Mouse (Mus musculus): ENCODE measurements around the gene Nckap1l.
"Not testable (repeated sequence)": the region's sequence is repeated elsewhere in the genome, so short reads cannot be mapped to it uniquely, and the experiment has no call there.

The Nckap1l gene

GRCm38 (mm10) chr15:103453551-103454218 lies at the start of gene Nckap1l:
Nckap1l (plus strand) TSS chr15:103453794.
- in situ Hi-C loops (cut with MboI, MseI) = loop anchor here in 1 of 2 experiments (5.0 kb wide), 1 partner anchor 106 kb away; no protein-coding TSS in a partner anchor

DNA sequence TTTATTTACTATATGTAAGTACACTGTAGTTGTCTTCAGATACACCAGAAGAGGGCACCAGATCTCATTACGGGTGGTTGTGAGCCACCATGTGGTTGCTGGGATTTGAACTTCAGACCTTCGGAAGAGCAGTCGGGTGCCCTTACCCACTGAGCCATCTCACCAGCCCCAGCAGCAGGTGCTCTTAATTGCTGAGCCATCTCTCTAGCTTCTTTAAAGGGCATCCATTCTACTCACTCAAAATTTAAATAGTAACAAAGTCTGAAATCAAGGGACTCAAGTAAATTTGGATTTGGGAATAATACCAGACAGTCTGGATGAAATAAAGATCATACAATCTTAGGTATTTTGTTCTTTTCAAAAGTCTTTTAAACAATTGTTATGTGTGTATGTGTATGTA lies 48.0 kb upstream of the Nckap1l start:
- in situ Hi-C loops (cut with MboI, MseI) = not testable (repeated sequence)

DNA sequence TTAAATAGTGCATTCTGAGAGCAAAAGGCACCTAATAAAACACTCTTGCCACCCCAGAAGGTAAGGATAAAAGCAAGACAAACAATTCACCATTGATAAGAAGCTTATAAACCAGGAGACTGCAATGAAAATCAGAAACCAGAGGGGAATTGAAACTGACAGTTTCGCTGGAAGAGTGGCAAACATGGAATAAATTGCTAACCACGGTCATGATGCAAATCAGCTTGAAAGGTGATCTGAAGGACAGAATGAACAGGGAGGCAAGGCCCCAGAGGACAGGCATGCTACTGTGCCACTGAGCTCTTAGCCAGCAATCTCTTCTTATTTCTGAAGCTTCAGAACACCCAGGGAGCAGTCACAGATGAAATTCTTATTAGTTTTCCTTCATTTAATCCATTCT lies 26.6 kb upstream of the Nckap1l start:
- in situ Hi-C loops (cut with MboI, MseI) = loop anchor here in 1 of 2 experiments (10.0 kb wide), 1 partner anchor 1492 kb away; no protein-coding TSS in a partner anchor

DNA sequence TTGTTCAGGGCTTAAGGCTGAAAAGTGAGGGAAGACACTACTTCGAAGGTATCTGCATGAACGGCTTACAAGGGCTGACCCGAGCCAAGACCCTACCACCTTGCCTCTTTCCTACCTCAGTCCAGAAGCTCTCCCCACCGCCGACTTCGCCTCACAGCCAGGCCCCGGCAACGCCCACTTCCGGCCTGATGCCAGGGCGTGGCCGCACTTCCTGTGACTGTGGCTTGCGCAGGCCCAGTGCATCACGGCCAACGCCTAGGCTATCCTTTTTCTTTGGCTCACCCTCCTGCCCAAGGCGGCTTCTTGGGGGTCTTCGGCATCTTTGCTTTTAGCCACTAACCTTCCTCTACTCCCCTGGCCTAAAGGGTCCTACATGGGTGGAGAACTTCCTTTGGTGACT lies 23.4 kb upstream of the Nckap1l start, which contains the start of gene Gtsf1:
Gene Gtsf1 (minus strand): TSS at position 230 of the 400 bp plus-strand sequence.
- in situ Hi-C loops (cut with MboI, MseI) = no loop called here

DNA sequence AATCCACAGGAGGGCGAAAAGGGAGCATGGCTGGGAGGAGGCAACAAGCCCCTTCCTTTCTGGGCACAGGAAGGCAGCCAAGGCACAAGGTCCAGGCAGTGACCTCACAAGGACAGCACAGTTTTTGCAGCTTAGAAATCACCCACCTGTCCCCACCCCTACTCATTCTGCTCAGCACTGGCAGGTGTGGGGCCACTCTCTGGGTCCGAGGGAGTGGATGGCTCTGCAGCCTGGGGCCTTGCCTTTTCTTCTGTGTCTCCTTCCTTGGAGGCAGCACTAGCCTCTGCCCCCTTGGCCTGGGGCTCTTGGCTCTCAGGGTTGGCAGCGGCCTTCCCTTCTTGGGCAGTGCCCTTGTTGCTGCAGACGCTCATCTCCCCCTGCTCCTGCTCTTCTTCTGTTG lies 7.6 kb upstream of the Nckap1l start:
- in situ Hi-C loops (cut with MboI, MseI) = not testable (repeated sequence)

GRCm38 (mm10) chr15:103448369-103448768 lies 5.2 kb upstream of the Nckap1l start, which contains the start of gene Gtsf2:
Gtsf2 (minus strand) TSS chr15:103448469.
- in situ Hi-C loops (cut with MboI, MseI) = no loop called here

GRCm38 (mm10) chr15:103454449-103454848 lies 855 bp downstream of the Nckap1l start:
- in situ Hi-C loops (cut with MboI, MseI) = loop anchor here in 1 of 2 experiments (5.0 kb wide), 1 partner anchor 107 kb away; no protein-coding TSS in a partner anchor

- in situ Hi-C loops (cut with MboI, MseI) = no loop called here
Observed at GRCm38 (mm10) chr15:103462539-103463261, 9.1 kb downstream of the Nckap1l start.

DNA sequence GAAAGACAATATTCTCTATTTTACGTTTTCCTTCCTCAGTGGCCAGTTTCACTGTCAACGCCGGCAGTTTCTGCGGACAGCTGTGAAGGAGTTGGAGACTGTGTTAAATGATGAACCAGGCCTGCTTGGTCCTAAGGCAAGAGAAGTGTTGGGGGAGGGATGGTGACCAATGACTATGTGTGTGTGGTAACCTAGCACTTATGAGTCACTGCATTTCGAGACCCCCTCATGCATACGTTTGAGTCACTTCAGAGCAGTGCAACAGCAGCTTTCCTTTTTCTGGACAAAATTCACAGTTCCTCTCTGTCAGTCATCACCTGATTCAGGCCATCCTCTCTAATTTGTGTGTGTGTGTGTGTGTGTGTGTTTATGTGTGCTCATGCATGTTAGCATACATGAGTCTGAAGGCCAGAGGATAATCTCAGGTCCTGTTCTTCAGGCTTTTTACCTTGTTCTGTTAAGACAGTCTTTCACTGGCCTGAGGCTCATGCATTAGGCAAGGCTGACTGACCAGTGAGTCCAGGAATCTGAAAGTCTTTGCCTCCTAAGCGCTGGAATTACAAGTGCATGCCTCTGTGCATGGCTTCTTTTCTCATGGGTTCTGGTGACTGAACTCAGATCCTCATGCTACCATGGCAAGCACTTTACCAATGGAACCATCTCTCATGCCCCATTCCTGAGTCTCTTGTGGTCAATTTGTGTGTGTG lies 18.0 kb downstream of the Nckap1l start:
- in situ Hi-C loops (cut with MboI, MseI) = no loop called here

- in situ Hi-C loops (cut with MboI, MseI) = no loop called here
Observed at GRCm38 (mm10) chr15:103472265-103472664, 18.7 kb downstream of the Nckap1l start.

DNA sequence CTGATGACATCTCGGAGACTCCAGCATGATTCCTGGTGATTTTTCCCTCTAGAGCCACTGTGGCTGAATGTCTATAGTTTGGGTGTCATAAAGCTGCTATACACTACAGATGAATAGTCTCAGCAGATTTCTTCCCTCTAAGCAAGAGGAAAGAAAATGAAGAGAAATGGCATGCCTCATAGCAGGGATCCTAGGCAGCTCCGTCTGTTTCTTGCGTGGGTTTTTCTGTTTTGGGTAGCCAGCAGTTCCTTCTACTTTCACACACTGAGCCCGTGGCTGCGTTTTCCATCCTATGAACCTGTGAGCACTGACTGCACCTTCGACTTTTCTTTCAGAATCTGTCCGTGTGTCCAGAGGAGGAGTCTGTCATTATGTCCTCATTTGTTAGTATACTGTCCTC lies 19.6 kb downstream of the Nckap1l start:
- in situ Hi-C loops (cut with MboI, MseI) = no loop called here

GRCm38 (mm10) chr15:103473769-103474168 lies 20.2 kb downstream of the Nckap1l start:
- in situ Hi-C loops (cut with MboI, MseI) = no loop called here

DNA sequence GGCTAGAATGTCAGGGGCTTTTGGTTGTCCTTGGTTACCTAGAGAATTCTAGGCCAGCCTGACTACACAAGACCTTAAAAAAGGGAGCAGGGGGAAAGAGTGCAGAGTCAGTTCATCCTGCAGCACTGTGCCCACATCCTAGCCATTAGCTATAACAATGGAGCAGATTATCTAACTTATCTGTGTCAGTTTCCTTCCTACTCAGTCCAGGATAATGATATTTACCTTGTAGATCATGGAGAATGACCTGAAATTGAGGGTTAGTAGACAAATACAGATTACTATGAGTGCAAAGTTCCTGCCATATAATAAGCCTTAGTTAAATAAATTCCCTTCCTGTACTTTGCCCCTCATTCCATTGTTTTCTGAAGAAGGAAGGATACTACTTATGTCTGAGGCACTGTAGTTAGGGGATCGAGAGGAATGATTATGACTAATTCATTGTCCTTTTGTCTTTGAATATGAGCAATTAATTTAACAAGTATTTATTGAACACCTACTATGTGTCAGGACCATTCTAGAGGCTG lies 25.5 kb downstream of the Nckap1l start:
- in situ Hi-C loops (cut with MboI, MseI) = no loop called here

DNA sequence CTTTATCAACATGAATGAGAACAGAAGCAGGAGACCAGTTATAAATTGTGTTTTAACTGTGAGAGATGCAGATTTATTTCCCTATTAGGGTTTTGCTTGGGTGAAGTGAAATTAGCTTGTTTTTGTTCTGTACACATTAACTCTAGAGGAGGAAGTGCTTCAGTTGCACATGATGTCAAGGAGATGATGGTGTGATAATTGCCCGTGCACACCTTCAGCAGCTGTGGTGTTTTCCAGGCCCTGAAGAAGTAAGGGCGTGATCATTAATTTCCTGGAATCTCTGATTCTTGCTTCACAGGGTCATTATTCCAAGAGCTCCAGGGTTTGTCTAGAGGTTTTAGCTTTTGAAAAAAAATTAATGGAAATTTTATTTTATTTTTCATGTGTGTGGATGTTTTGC lies 26.5 kb downstream of the Nckap1l start:
- in situ Hi-C loops (cut with MboI, MseI) = no loop called here

DNA sequence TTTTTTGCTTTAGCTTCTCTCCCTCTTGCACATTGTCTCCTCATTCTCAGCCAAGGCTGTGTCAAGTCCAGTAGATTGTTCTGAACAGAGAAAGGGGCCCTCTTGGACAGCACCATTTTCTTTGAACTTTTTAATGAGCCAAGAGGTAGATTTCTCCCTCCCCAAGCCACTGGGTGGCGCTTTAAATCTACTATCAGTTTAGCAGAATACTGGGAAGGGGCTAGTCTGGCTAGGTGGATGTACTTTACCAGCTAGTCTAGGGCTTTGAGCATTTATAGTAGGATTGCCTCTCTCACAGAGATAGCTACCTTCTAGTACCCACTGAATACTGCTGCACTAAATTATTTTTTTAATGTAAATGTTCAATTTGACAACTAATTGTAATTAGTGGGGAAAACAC lies 28.9 kb downstream of the Nckap1l start:
- in situ Hi-C loops (cut with MboI, MseI) = no loop called here

DNA sequence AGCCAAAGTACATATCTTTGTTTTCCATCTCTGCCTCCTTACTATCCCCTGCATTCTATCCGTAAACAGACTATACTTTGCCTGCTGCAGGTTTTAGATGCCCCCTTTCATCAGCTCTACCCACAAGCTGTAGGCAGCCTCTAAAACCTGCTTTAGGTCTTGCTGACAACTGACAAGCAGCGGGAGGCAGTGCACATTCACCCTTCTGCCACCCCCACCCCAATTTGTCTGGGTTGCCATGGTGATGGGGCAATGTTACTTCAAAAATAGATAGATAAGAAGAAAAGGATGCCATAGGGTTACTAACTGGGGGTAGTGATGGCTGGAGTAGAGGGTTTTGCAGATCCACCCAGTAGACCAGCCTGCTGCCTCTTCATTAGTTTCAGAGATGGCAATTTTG lies 30.9 kb downstream of the Nckap1l start:
- in situ Hi-C loops (cut with MboI, MseI) = no loop called here

DNA sequence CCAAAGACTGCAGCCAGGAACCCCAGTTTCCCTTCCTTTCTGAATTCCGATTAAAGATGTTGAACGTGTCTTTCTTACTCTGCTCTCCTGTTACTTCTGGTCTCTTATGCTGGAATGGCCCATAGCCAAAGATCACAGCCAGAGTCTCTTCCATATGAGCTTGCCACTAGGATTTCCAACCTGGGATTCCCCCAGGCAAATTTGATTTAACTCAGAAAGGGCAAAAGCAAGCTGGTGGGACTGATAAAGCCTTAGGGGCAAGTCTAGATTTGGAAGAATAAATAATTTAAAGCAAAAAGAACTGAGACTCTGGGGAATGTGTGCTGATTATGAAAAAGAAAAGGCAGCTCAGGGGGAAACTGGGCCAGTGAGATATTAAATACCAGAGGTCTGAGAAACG lies 31.5 kb downstream of the Nckap1l start:
- in situ Hi-C loops (cut with MboI, MseI) = no loop called here

GRCm38 (mm10) chr15:103486658-103487057 lies 33.1 kb downstream of the Nckap1l start:
- in situ Hi-C loops (cut with MboI, MseI) = no loop called here

- in situ Hi-C loops (cut with MboI, MseI) = no loop called here
Observed at GRCm38 (mm10) chr15:103488336-103488735, 34.7 kb downstream of the Nckap1l start.

DNA sequence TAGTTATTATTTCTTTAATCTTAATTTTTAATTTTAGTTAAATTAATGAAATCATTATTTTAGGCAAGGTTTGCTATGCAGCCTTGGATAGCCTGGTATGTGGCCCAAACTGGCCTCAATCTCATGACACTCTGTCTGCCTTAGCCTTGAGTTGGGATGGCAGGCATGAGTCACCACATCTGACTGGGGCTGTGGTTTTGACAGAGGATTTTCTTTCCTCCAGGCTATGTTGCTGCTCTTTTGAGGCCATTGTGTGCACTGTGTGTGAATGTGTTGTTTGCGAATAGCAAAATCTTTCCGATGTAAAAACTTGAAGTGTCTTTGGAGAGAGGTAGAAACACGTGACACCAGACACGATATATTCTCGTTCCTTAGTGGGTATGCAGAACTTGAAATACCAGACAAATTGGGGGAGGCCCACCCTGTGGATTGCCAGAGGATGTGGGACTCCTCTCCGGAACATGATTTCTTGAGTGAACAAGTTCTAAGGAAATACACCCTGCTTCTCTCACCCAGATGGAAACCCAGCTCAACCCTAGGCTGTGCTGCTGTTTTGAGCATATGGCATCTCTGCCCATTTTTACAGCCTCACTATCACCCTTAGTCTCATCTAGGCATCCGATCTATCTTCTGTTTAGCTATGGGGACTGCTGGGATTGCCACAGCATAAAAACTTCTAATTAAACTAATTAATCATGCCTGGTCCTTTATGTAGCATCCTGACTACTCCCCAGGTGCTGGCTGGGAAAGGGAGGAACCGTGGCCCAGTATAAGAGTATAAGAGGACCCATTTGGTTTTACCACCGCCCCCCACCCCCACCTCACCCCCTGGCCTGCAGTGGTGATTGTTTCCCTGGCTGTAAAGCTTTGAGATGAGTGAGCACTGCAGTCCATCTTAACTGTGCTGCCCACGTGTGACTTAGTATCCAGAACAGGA lies 42.9 kb downstream of the Nckap1l start:
- in situ Hi-C loops (cut with MboI, MseI) = no loop called here

GRCm38 (mm10) chr15:103498157-103498556 lies 44.6 kb downstream of the Nckap1l start:
- in situ Hi-C loops (cut with MboI, MseI) = no loop called here
